Mouse (Mus musculus): ENCODE data around the gene Gm3264. TPM values are rescaled to one million over a fixed set of nuclear protein-coding genes. Genes with fewer than 3 reads are reported as not detected.
"Not testable (repeated sequence)": the region's sequence is repeated elsewhere in the genome, so short reads cannot be mapped to it uniquely, and the experiment has no call there.

Gm3264 gene
- not detected in 2 replicates for total RNA-seq (2015; ENCODE audit: low replicate concordance)
- not detected in 2 replicates for total RNA-seq (2017; ENCODE audit: low replicate concordance)

- not testable (repeated sequence) for ATAC-seq (replicated peaks; ENCODE audit: low FRiP score, poor library complexity, severe bottlenecking)
Observed at GRCm38 (mm10) chr14:4855299-4855980, at the start of gene Gm3264. Gene Gm3264 (plus strand): TSS chr14:4855576.

DNA sequence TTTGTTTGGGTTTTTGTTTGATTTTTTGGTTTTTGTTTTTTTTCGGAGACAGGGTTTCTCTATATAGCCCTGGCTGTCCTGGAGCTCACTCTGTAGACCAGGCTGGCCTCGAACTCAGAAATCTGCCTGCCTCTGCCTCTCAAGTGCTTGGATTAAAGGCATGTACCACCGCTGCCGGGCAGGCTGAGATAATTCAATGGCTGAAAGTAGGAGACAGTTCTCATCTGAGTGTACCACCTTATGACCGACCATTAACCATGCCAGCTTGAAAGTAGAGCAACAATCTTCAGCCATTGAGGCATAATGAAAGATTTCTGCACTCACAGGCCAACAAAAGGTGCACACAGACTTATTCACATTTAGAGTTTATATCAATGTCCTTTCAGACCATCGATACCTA, 49.0 kb upstream of the Gm3264 start:
- not testable (repeated sequence) for ATAC-seq (replicated peaks; ENCODE audit: low FRiP score, poor library complexity, severe bottlenecking)

- not testable (repeated sequence) for ATAC-seq (replicated peaks; ENCODE audit: low FRiP score, poor library complexity, severe bottlenecking)
Observed at GRCm38 (mm10) chr14:4821950-4822349, 33.4 kb upstream of the Gm3264 start.

GRCm38 (mm10) chr14:4837806-4838205, 17.6 kb upstream of the Gm3264 start, which contains the start of gene Gm3269:
Gene Gm3269 (plus strand): TSS chr14:4838106.
- not testable (repeated sequence) for ATAC-seq (replicated peaks; ENCODE audit: low FRiP score, poor library complexity, severe bottlenecking)

GRCm38 (mm10) chr14:4892116-4892515, 36.7 kb downstream of the Gm3264 start, which contains the start of gene Gm3278:
Gene Gm3278 (plus strand): TSS chr14:4892416.
- ATAC-seq (replicated peaks; ENCODE audit: low FRiP score, poor library complexity, severe bottlenecking) = not testable (repeated sequence)

Other genes with a start within 250 kb of the Gm3264 start
- not detected in 2 replicates for gene Gm8159, start 223.2 kb upstream of the Gm3264 start, total RNA-seq (2015; ENCODE audit: low replicate concordance)
- gene Gm8159, start 223.2 kb upstream of the Gm3264 start, total RNA-seq (2017; ENCODE audit: low replicate concordance) = 2.1 TPM in 1 of 2 replicates, not detected in the other
- not detected in 2 replicates for gene Gm3239, start 191.4 kb upstream of the Gm3264 start, total RNA-seq (2015; ENCODE audit: low replicate concordance)
- not detected in 2 replicates for gene Gm3239, start 191.4 kb upstream of the Gm3264 start, total RNA-seq (2017; ENCODE audit: low replicate concordance)
- gene Gm7876, start 146.3 kb upstream of the Gm3264 start, total RNA-seq (2015; ENCODE audit: low replicate concordance) = not detected in 2 replicates
- gene Gm7876, start 146.3 kb upstream of the Gm3264 start, total RNA-seq (2017; ENCODE audit: low replicate concordance) = not detected in 2 replicates
- gene Gm3252, start 128.8 kb upstream of the Gm3264 start, total RNA-seq (2015; ENCODE audit: low replicate concordance) = not detected in 2 replicates
- gene Gm3252, start 128.8 kb upstream of the Gm3264 start, total RNA-seq (2017; ENCODE audit: low replicate concordance) = not detected in 2 replicates
- gene Gm9602, start 79.2 kb upstream of the Gm3264 start, total RNA-seq (2015; ENCODE audit: low replicate concordance) = not detected in 2 replicates
- not detected in 2 replicates for gene Gm9602, start 79.2 kb upstream of the Gm3264 start, total RNA-seq (2017; ENCODE audit: low replicate concordance)
- gene Gm3269, start 17.5 kb upstream of the Gm3264 start, total RNA-seq (2015; ENCODE audit: low replicate concordance) = not detected in 2 replicates
- not detected in 2 replicates for gene Gm3269, start 17.5 kb upstream of the Gm3264 start, total RNA-seq (2017; ENCODE audit: low replicate concordance)
- gene Gm3278, start 36.8 kb downstream of the Gm3264 start, total RNA-seq (2015; ENCODE audit: low replicate concordance) = not detected in 2 replicates
- gene Gm3278, start 36.8 kb downstream of the Gm3264 start, total RNA-seq (2017; ENCODE audit: low replicate concordance) = not detected in 2 replicates
- gene Gm8297, start 128.4 kb downstream of the Gm3264 start, total RNA-seq (2015; ENCODE audit: low replicate concordance) = not detected in 2 replicates
- gene Gm8297, start 128.4 kb downstream of the Gm3264 start, total RNA-seq (2017; ENCODE audit: low replicate concordance) = not detected in 2 replicates
- gene Gm3298, start 160.3 kb downstream of the Gm3264 start, total RNA-seq (2015; ENCODE audit: low replicate concordance) = not detected in 2 replicates
- gene Gm3298, start 160.3 kb downstream of the Gm3264 start, total RNA-seq (2017; ENCODE audit: low replicate concordance) = not detected in 2 replicates
- gene 4930555G01Rik, start 195.1 kb downstream of the Gm3264 start, total RNA-seq (2015; ENCODE audit: low replicate concordance) = not detected in 2 replicates
- 0.28 TPM in 1 of 2 replicates, not detected in the other for gene 4930555G01Rik, start 195.1 kb downstream of the Gm3264 start, total RNA-seq (2017; ENCODE audit: low replicate concordance)
- not detected in 2 replicates for gene Gm8281, start 215.5 kb downstream of the Gm3264 start, total RNA-seq (2015; ENCODE audit: low replicate concordance)
- gene Gm8281, start 215.5 kb downstream of the Gm3264 start, total RNA-seq (2017; ENCODE audit: low replicate concordance) = not detected in 2 replicates